Mouse (Mus musculus) heart, postnatal 36 days (tissue): ENCODE results near the gene Cep85l. TPM values are rescaled to one million over a fixed set of nuclear protein-coding genes. Genes with fewer than 3 reads are reported as not detected.

Experiments
- DNase-seq, 2 experiments: peaks; one replicate each; pipeline ENCODE4 v3.0.0; 2021 to 2022
- intact Hi-C: fragments of 180-260 bp; cut with DNase I; formaldehyde crosslinking; loops from one replicate; pipeline ENCODE4 v1.15.1; 2025
- total RNA-seq, 2 experiments: library from RNA; stranded (reverse); gene quantifications; 2 replicates each; pipeline ENCODE4 v1.2.3; 2021

Cep85l gene
- 10 to 100 TPM; 15.4 to 17.5 TPM for total RNA-seq

GRCm38 (mm10) chr10:53379709-53380106 lies at the start of gene Cep85l:
Gene Cep85l, minus strand, starts transcription at chr10:53379947.
- DNase-seq = peak; percentile 90 to 92
- intact Hi-C loops = loop anchor here (2.0 kb wide), 4 partner anchors 17 to 85 kb away; no protein-coding TSS in a partner anchor

GRCm38 (mm10) chr10:53428695-53429447 lies 49.1 kb upstream of the Cep85l start:
- intact Hi-C loops = no loop called here
- peak; percentile 28 to 53 for DNase-seq

GRCm38 (mm10) chr10:53426524-53426923 lies 46.8 kb upstream of the Cep85l start:
- DNase-seq = no peak
- intact Hi-C loops = no loop called here

GRCm38 (mm10) chr10:53423091-53423490 lies 43.3 kb upstream of the Cep85l start:
- intact Hi-C loops = no loop called here
- DNase-seq = no peak

- intact Hi-C loops = no loop called here
These were observed 42.5 kb upstream of the Cep85l start for GRCm38 (mm10) chr10:53422206-53422605.

GRCm38 (mm10) chr10:53421613-53422012 lies 41.9 kb upstream of the Cep85l start:
- no peak for DNase-seq
- intact Hi-C loops = no loop called here

More at GRCm38 (mm10) chr10:53422206-53422605, 42.5 kb upstream of the Cep85l start:
- no peak for DNase-seq

- no peak for DNase-seq
- intact Hi-C loops = no loop called here
These were observed 40.3 kb upstream of the Cep85l start for GRCm38 (mm10) chr10:53420069-53420468.

GRCm38 (mm10) chr10:53419139-53419935 lies 39.6 kb upstream of the Cep85l start:
- no peak for DNase-seq
- intact Hi-C loops = no loop called here

GRCm38 (mm10) chr10:53417015-53417414 lies 37.3 kb upstream of the Cep85l start:
- intact Hi-C loops = no loop called here
- DNase-seq = no peak

- DNase-seq = no peak
- intact Hi-C loops = no loop called here
These were observed 36.5 kb upstream of the Cep85l start for GRCm38 (mm10) chr10:53416152-53416712.

- no peak for DNase-seq
- intact Hi-C loops = loop anchor here (2.0 kb wide), 1 partner anchor 16 kb away; no protein-coding TSS in a partner anchor
These were observed 35.5 kb upstream of the Cep85l start for GRCm38 (mm10) chr10:53415252-53415651.

GRCm38 (mm10) chr10:53414092-53415085 lies 34.6 kb upstream of the Cep85l start:
- intact Hi-C loops = loop anchor here (2.0 kb wide), 1 partner anchor 16 kb away; no protein-coding TSS in a partner anchor
- no peak for DNase-seq

GRCm38 (mm10) chr10:53412936-53413335 lies 33.2 kb upstream of the Cep85l start:
- intact Hi-C loops = no loop called here
- DNase-seq = no peak

- DNase-seq = no peak
- intact Hi-C loops = no loop called here
These were observed 32.4 kb upstream of the Cep85l start for GRCm38 (mm10) chr10:53412165-53412564.

- no peak for DNase-seq
- intact Hi-C loops = no loop called here
These were observed 31.1 kb upstream of the Cep85l start for GRCm38 (mm10) chr10:53410831-53411230.

GRCm38 (mm10) chr10:53407422-53407821 lies 27.7 kb upstream of the Cep85l start:
- intact Hi-C loops = no loop called here
- no peak for DNase-seq

- DNase-seq = no peak
- intact Hi-C loops = no loop called here
These were observed 27.1 kb upstream of the Cep85l start for GRCm38 (mm10) chr10:53406845-53407244.

- DNase-seq = no peak
- intact Hi-C loops = no loop called here
These were observed 22.5 kb upstream of the Cep85l start for GRCm38 (mm10) chr10:53402293-53402692.

- intact Hi-C loops = loop anchor here (2.0 to 5.0 kb wide), 2 partner anchors 16 to 38 kb away; no protein-coding TSS in a partner anchor
- no peak for DNase-seq
These were observed 19.3 kb upstream of the Cep85l start for GRCm38 (mm10) chr10:53399053-53399452.

GRCm38 (mm10) chr10:53398540-53398902 lies 18.8 kb upstream of the Cep85l start:
- intact Hi-C loops = loop anchor here (1.0 to 5.0 kb wide), 3 partner anchors 16 to 111 kb away; no protein-coding TSS in a partner anchor
- peak; percentile 62 to 66 for DNase-seq
